In the genomic region with DNA sequence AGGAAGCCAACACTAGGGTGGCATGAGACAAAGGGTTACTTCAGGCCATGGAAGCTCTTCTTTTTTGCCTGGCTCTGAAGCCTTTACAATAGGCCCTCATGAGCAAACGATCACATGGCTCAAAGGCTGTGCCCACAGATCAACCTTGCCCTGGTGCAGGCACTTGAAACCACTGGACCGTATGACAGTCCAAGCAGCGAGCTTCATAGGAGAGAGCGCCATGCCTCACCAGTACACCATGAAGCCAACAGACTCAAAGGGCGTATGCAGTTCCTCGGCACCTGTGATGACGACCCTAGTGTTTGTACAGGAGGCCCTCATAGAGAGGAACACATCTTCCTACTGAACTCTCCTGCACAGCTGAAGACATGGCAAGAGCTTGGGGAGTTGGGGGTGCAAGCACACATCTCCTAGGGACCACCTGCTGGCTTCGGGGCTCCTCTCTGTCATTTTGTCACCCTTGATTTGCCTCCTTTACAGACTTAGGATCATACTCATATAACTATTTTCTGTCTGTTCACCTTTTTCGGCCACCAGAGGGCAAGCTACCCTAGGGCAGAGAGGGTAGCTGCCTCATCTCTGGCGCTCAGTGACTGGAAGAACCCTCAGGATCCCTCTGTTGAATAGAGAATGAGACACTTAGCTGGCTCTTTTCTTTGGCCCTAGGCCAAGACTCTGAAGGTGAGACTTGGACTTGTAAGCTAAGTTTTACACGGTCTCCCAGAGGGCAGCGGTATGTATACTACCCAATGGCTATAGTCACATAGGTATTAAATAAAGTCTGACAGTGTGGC, we compare ENCODE assay signal across 8 mouse cellular contexts.
DNase-seq lines count a peak whose midpoint lies in the region; ATAC-seq and TF ChIP-seq lines count a peak whose summit lies in the region.

No protein-coding gene starts in this region.

- peak; percentile 81 for DNase-seq in CD4-positive, CD25-positive, alpha-beta regulatory T cell, adult 2 months (ENCODE audit: low read depth, low spot score)
- peak; percentile 35 for DNase-seq in R1 (ENCODE audit: low read depth, low spot score)
- DNase-seq in cerebellum, postnatal 36 days: peak; percentile 44 to 59
- DNase-seq in heart, adult 8-10 months (ENCODE audit: low spot score): peak; percentile 55
- peak; percentile 70 for DNase-seq in kidney, adult 2 months
- DNase-seq in ovary, postnatal 10 days (ENCODE audit: low spot score): peak; percentile 22
- peak; percentile 86 for DNase-seq in thymus, postnatal 4 days

- H3K4me2 ChIP-seq in lung, embryonic 16.5 days (ENCODE audit: low read depth, low read length): no peak overlapping the region

- H3K27me3 ChIP-seq in kidney, adult 2 months (replicated peaks; ENCODE audit: control insufficient read depth, insufficient read depth, low read length): no peaks in the 10 kb centered on the region
- no peaks in the 10 kb centered on the region for H3K27me3 ChIP-seq in lung, embryonic 16.5 days (ENCODE audit: control insufficient read depth, insufficient read depth, low read depth, low read length)

- no peak overlapping the region for H3K4me3 ChIP-seq in kidney, adult 2 months (ENCODE audit: insufficient read depth, low read depth, low read length)
- H3K4me3 ChIP-seq in lung, embryonic 16.5 days (ENCODE audit: low read length): no peak overlapping the region

- no peak for TF ChIP-seq POLR2A in kidney, adult 2 months (IDR thresholded peaks at IDR 0.05; ENCODE audit: low read depth, low read length)

- H3K27ac ChIP-seq in kidney, adult 2 months (ENCODE audit: insufficient read depth, low read depth, low read length): no peak overlapping the region
- H3K27ac ChIP-seq in lung, embryonic 16.5 days (ENCODE audit: low read length): no peak overlapping the region

- peak; percentile 53 for ATAC-seq in lung, embryonic 16.5 days (ENCODE audit: low read depth)

- 52% methylated on average over 12 of the region's 12 CpGs for WGBS in kidney, adult 2 months
- WGBS in lung, embryonic 16.5 days: 68% methylated on average over 12 of the region's 12 CpGs

- peaks cover 11% of the 10 kb centered on the region for H3K36me3 ChIP-seq in kidney, adult 2 months (ENCODE audit: control insufficient read depth, insufficient read depth, low read length)
- H3K36me3 ChIP-seq in lung, embryonic 16.5 days (ENCODE audit: control insufficient read depth, insufficient read depth, low read length): peaks cover 49% of the 10 kb centered on the region

- 0 out of 2 replicates have a peak, but pooled peaks cover 4% of the 10 kb centered on the region for H3K4me1 ChIP-seq in kidney, adult 2 months (ENCODE audit: control insufficient read depth, insufficient read depth, low read length)
- 0 out of 2 replicates have a peak, but pooled peaks cover 3% of the 10 kb centered on the region for H3K4me1 ChIP-seq in lung, embryonic 16.5 days (replicated peaks; ENCODE audit: control insufficient read depth, insufficient read depth, low read length)

- peak; percentile 66 for TF ChIP-seq CTCF in kidney, adult 2 months (conservative IDR thresholded peaks at IDR 0.05; ENCODE audit: insufficient read depth, insufficient read length, low read depth, low read length)

- no peak overlapping the region for H3K9ac ChIP-seq in lung, embryonic 16.5 days (ENCODE audit: low read length)

- H3K9me3 ChIP-seq in lung, embryonic 16.5 days (ENCODE audit: control insufficient read depth, low read length): no peaks in the 10 kb centered on the region

Comparison
In these comparisons a context has a peak if more than half of its experiments do, and no peak if none do; other contexts are left out.
1. DNase-seq: peak in every context shown above with its lines; median percentile 86 in thymus, postnatal 4 days; 81 in CD4-positive, CD25-positive, alpha-beta regulatory T cell, adult 2 months; 70 in kidney, adult 2 months; 55 in heart, adult 8-10 months; 52 in cerebellum, postnatal 36 days; 35 in R1; 22 in ovary, postnatal 10 days.